Mouse (Mus musculus): ENCODE data around the gene Eif4b. TPM values are rescaled to one million over a fixed set of nuclear protein-coding genes. Genes with fewer than 3 reads are reported as not detected.

Eif4b gene
- polyA plus RNA-seq, 1 experiment from 2014 or later = 96.1 TPM

DNA sequence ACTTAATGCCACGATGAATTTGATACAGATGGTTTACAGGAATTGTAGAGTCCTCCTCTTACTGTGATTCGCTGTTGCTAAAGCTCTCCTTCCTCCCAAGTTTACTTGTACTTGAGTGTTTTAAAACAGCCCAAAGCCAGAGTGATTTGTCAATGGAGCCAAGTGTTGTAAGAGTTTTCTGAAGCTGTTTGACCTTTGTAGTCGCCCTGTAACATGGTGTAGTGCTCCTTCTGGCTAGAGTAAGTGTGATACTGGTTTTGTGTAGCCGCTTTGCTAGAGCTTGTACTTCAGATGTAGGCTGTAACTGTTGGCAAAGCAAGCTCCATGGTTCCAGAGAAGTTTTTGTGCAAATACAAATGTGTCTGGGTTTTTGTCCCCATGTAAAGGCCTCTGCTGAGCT is 18.6 kb downstream of the Eif4b start:
- H3K9ac ChIP-seq (ENCODE audit: low read depth, low read length) = no peak overlapping the region
- no peak overlapping the region for H3K4me3 ChIP-seq (replicated peaks; ENCODE audit: low read depth, low read length)
- H3K36me3 ChIP-seq (ENCODE audit: insufficient read depth, low read length) = peaks cover 82% of the 10 kb centered on the region
- DNase-seq (ENCODE audit: low spot score) = no peak
- no peaks in the 10 kb centered on the region for H3K27me3 ChIP-seq (ENCODE audit: insufficient read depth, low read length)
- no peak for ATAC-seq (replicated peaks; ENCODE audit: low FRiP score, low read depth)
- no peak overlapping the region for H3K4me2 ChIP-seq (ENCODE audit: low read length)
- TF ChIP-seq CTCF (IDR thresholded peaks at IDR 0.05; ENCODE audit: low read depth) = no peak
- no peaks in the 10 kb centered on the region for H3K9me3 ChIP-seq (replicated peaks; ENCODE audit: low read length)
- H3K27ac ChIP-seq = no peak overlapping the region
- WGBS = 89% methylated on average over 4 of the region's 4 CpGs
- H3K4me1 ChIP-seq (replicated peaks; ENCODE audit: insufficient read depth, low read length) = no peaks in the 10 kb centered on the region

DNA sequence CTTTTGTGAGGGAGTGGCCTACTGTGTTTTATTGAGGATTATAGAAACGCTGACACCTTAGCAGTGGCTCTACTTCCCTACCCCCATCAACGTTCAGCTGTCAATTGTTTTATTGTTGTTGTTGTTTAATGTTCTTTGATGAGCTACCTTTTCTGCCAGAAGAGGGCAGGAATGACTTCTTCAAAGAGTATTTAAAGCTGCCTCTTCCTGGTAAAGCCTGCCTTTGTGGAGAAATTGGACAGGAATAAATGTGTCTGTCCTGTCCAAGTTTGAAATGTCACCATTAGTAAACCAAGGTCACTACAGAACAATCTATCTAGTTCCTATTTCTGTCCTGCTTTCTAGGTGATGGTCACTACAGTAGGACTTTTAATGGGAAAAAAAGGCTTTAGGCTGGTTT is 20.6 kb downstream of the Eif4b start:
- ATAC-seq (replicated peaks; ENCODE audit: low FRiP score, low read depth) (no peak), DNase-seq (ENCODE audit: low spot score) (no peak)
- Histone ChIP-seq H3K4me2 (ENCODE audit: low read length) (no peak overlapping the region), H3K4me3 (replicated peaks; ENCODE audit: low read depth, low read length) (no peak overlapping the region), H3K9ac (ENCODE audit: low read depth, low read length) (no peak overlapping the region), H3K36me3 (ENCODE audit: insufficient read depth, low read length) (peaks cover 68% of the 10 kb centered on the region), H3K4me1 (replicated peaks; ENCODE audit: insufficient read depth, low read length) (0 out of 2 replicates have a peak, but pooled peaks cover 5% of the 10 kb centered on the region), H3K27ac (no peak overlapping the region), H3K9me3 (replicated peaks; ENCODE audit: low read length) (no peaks in the 10 kb centered on the region), H3K27me3 (ENCODE audit: insufficient read depth, low read length) (no peaks in the 10 kb centered on the region)
- no peak for TF ChIP-seq CTCF (IDR thresholded peaks at IDR 0.05; ENCODE audit: low read depth)
- WGBS = 17% methylated on average over 2 of the region's 2 CpGs

DNA sequence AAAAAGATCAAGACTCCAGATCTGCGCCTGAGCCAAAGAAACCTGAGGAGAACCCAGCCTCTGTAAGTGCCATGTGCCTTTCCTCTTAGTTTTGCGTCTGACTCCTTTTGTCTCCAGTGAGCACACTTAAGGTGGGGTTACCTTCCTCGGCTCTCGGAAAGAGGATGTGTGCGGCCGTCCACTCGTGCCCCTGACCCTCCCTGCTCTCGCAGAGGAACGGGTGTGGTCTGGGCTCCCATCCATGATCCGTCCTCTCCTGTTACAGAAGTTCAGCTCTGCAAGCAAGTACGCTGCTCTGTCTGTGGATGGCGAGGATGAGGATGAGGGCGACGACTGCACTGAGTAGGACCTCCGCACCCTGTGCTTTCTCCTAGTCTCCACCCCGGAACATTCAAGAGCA is 21.4 kb downstream of the Eif4b start:
- ATAC-seq (replicated peaks; ENCODE audit: low FRiP score, low read depth) = no peak
- Histone ChIP-seq H3K9ac (ENCODE audit: low read depth, low read length) (no peak overlapping the region), H3K36me3 (ENCODE audit: insufficient read depth, low read length) (peaks cover 61% of the 10 kb centered on the region), H3K4me3 (replicated peaks; ENCODE audit: low read depth, low read length) (no peak overlapping the region), H3K9me3 (replicated peaks; ENCODE audit: low read length) (no peaks in the 10 kb centered on the region), H3K4me2 (ENCODE audit: low read length) (no peak overlapping the region), H3K27me3 (ENCODE audit: insufficient read depth, low read length) (no peaks in the 10 kb centered on the region), H3K27ac (no peak overlapping the region), H3K4me1 (replicated peaks; ENCODE audit: insufficient read depth, low read length) (0 out of 2 replicates have a peak, but pooled peaks cover 9% of the 10 kb centered on the region)
- no peak for DNase-seq (ENCODE audit: low spot score)
- TF ChIP-seq CTCF (IDR thresholded peaks at IDR 0.05; ENCODE audit: low read depth) = no peak
- 72% methylated on average over 16 of the region's 16 CpGs for WGBS

DNA sequence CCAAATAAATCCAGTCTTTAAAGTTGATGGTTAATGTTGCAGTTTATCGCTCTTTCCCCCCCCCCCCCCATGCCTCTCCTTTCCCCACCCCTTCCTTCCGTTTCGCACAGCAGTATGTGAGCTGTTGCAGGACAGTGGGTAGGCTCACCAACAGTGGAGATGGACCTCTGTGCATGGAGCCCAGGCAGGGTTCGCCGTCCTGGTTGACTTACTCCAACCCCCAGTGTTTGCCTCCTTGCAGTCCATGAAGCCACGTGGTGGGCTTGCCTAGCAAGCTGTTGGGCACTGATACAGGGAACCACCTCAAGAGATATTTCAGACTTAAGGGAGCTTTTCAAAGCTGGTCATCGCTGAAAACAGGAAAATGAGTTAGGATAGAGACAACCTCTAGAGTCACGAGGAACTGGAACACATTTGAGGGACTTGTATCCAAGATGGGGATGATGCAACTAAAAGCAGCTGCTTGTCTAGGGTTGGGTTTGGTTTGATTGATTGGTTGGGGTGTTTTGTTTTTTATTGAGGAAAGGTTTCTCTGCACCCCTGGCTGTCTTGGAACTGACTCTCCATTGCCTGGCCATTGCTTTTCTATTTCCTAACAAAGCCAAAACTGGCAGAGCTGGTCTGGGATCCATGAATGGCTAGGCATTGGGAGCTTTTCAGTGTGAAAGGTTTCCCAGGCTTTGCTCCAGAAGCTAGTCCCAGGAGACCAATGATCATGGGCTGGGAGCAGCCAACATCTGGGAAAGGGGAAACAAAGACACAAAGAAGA is 23.8 kb downstream of the Eif4b start:
- Histone ChIP-seq H3K36me3 (ENCODE audit: insufficient read depth, low read length) (peaks cover 41% of the 10 kb centered on the region), H3K9ac (ENCODE audit: low read depth, low read length) (no peak overlapping the region), H3K4me2 (ENCODE audit: low read length) (no peak overlapping the region), H3K27me3 (ENCODE audit: insufficient read depth, low read length) (no peaks in the 10 kb centered on the region), H3K27ac (no peak overlapping the region), H3K9me3 (replicated peaks; ENCODE audit: low read length) (no peaks in the 10 kb centered on the region), H3K4me3 (replicated peaks; ENCODE audit: low read depth, low read length) (no peak overlapping the region), H3K4me1 (replicated peaks; ENCODE audit: insufficient read depth, low read length) (peaks cover 27% of the 10 kb centered on the region)
- ATAC-seq (replicated peaks; ENCODE audit: low FRiP score, low read depth) (no peak), DNase-seq (ENCODE audit: low spot score) (no peak)
- TF ChIP-seq CTCF (IDR thresholded peaks at IDR 0.05; ENCODE audit: low read depth) = no peak
- 60% methylated on average over 8 of the region's 8 CpGs for WGBS

DNA sequence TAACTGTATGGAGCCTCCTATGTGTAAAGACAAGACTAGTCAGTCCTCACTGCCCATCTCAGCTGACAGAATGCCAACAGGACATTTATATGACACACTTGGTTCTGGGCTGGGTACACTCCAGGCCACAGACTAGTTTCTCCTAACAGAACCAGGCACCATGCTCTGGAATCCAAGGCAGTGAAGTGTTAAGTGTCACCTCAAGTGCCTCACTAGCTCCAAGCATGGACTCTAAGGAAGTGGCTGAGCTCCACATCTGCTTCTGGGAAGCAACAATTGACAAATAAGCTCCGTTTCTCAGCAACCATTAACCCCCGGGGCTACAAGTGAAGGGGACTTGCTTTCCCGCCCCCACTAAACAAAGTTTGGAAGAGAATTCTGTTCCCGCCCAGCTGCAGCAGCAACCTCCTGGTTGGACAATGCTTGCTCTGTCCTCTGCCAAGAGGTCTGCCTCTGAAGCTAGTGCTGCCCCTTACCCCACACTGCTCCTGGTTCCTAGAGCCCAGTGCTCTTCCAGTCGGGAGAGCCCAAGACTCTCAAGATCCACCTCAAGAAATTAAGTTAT is 24.5 kb downstream of the Eif4b start:
- no peak for TF ChIP-seq CTCF (IDR thresholded peaks at IDR 0.05; ENCODE audit: low read depth)
- Histone ChIP-seq H3K4me1 (replicated peaks; ENCODE audit: insufficient read depth, low read length) (peaks cover 33% of the 10 kb centered on the region), H3K4me3 (replicated peaks; ENCODE audit: low read depth, low read length) (no peak overlapping the region), H3K4me2 (ENCODE audit: low read length) (no peak overlapping the region), H3K9ac (ENCODE audit: low read depth, low read length) (no peak overlapping the region), H3K9me3 (replicated peaks; ENCODE audit: low read length) (no peaks in the 10 kb centered on the region), H3K27me3 (ENCODE audit: insufficient read depth, low read length) (no peaks in the 10 kb centered on the region), H3K36me3 (ENCODE audit: insufficient read depth, low read length) (peaks cover 34% of the 10 kb centered on the region), H3K27ac (no peak overlapping the region; the same call in 1 of the 2 replicates)
- DNase-seq (ENCODE audit: low spot score) = peak; percentile 44
- WGBS = 30% methylated on average over 5 of the region's 5 CpGs
- ATAC-seq (replicated peaks; ENCODE audit: low FRiP score, low read depth) = no peak

DNA sequence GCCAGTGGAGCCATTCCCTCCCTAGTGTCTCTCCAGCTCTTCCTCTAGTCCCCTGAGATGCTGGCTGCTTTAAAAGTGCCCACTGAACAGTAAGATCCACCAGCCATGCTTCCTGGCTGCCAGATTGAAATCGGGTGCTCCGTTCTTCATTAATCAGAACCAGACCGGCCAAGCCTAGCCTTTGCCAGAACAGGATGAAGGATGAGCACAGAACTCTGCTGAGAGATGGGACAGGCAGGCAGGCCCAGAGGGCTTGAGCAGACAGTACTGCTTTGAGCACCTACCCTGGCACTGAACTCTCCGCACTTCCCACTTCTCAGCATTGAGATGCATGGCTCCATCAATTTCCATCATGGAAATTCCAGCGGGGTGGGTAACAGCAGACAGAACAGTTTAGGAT is 25.7 kb downstream of the Eif4b start:
- Histone ChIP-seq H3K4me2 (ENCODE audit: low read length) (peak overlapping the region; percentile 85), H3K4me3 (replicated peaks; ENCODE audit: low read depth, low read length) (no peak overlapping the region), H3K4me1 (replicated peaks; ENCODE audit: insufficient read depth, low read length) (peaks cover 45% of the 10 kb centered on the region), H3K9me3 (replicated peaks; ENCODE audit: low read length) (no peaks in the 10 kb centered on the region), H3K27me3 (ENCODE audit: insufficient read depth, low read length) (no peaks in the 10 kb centered on the region), H3K27ac (0 out of 2 replicates have a peak overlapping the region, but pooled peaks have one; percentile 99), H3K36me3 (ENCODE audit: insufficient read depth, low read length) (peaks cover 22% of the 10 kb centered on the region), H3K9ac (ENCODE audit: low read depth, low read length) (no peak overlapping the region)
- TF ChIP-seq CTCF (IDR thresholded peaks at IDR 0.05; ENCODE audit: low read depth) = no peak
- 49% methylated on average over 5 of the region's 5 CpGs for WGBS
- DNase-seq (ENCODE audit: low spot score) = no peak
- no peak for ATAC-seq (replicated peaks; ENCODE audit: low FRiP score, low read depth)
